Mouse (Mus musculus): ENCODE data around the gene Plpp3.

Gene Plpp3

DNA sequence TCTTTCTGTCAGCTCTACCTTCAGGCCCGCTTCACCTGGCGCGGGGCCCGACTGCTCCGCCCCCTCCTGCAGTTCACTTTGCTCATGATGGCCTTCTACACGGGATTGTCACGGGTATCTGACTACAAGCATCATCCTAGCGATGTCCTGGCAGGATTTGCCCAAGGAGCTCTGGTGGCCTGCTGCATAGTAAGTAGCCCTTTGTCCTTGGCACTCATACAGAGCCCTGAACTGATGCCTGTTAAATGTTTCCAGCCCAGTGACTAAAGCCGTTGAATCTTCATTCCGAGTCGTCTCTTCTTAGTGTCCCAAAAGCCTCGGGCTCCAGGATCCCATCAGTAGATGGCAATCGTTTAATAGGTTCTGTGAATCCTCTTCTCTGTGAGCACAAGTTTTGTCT is 62.2 kb downstream of the Plpp3 start:
- no peak for DNase-seq (ENCODE audit: low read depth)

GRCm38 (mm10) chr4:105220849-105221248 is 63.7 kb downstream of the Plpp3 start:
- DNase-seq (ENCODE audit: low read depth), result no peak

DNA sequence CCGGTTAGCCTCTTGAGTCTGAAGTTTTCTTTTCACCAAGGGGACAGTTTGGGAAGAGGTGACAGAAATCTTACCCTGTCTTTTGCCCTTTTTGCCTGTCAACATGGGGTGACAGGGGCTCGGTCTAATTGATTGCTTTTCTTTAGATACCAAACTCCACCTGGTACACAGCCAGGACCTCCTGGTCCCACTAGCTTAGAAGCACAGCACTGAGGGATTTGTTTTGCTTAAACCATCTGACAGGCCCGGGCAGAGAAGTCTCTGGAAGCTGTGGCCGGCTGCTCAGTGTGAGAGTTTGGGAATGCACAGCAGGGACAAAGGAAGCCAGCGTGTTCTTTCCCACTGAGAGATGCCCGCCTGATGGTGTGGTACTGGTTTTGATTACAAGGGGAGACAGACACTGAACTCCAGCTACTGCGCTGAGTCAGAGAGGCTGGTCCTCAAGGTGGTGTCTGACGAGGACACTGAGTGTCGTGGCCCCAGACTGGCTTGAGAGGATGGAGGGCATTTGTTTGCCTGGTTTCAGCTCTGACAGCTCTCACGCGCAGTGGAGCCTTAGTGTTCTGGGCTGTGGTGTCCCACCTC is 64.2 kb downstream of the Plpp3 start:
- no peak for DNase-seq (ENCODE audit: low read depth)

DNA sequence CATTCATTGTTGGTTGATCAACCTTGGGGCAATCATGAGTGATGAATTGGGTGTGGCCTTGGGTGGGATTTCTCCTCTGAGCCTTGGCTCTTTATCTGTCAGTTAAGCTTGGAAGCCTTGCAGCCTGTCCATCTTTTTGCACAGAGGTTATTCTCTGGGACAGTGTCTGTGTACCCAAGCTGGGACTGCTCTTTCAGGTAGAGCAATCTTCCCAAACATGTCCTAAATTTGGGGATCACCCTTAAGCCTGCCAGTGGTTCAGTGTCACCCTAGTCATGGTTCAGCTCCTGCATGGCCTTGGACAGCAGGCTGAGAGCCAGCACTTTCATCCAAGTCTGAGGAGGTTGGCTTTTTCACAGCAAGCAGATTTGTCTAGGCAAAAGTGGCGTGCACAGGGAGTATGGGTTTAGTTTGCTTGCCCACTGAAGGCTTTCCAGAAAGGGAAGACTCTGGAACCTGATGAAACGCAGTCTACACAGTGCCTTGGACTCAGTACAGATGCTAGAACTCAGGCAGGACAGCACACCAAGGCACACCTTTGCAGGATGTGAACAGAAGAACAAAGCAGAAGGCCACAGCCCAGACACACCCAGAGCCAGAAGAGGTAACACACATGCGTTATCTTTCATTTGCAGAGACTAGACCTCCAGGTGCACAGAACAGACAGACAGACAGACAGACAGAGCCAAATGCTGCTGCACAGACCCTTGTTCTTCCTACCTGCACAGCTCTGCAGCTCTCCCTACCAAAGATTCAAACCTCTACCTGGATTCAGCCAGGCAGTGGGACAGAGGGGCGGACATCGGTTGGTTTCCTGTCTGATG is 66.2 kb downstream of the Plpp3 start:
- DNase-seq (ENCODE audit: low read depth), result no peak

- no peak for DNase-seq (ENCODE audit: low read depth)
Observed at GRCm38 (mm10) chr4:105223925-105224300, 66.8 kb downstream of the Plpp3 start.

DNA sequence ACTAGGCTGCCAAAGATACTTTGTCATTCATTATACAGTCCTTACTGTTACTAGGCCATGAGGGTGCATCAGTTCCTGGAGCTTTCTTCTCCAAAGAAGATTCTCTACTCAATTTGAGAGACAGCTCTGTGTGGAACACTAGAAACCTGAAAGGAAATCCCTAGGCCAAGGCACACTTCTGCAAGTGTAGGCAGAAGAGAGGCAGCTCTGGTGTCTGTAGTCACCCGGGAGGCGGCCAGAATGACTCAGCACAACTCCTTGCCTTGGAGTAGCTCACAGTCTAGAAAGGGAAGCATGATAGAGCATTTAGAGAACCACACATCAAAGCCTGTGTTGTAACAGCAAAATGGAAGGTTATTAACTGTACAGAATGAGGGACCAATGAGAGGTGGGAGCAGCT is 68.4 kb downstream of the Plpp3 start:
- DNase-seq (ENCODE audit: low read depth), result peak; percentile 38

- no peak for DNase-seq (ENCODE audit: low read depth)
Observed at GRCm38 (mm10) chr4:105226351-105226750, 69.2 kb downstream of the Plpp3 start.

GRCm38 (mm10) chr4:105230127-105230526 is 73.0 kb downstream of the Plpp3 start:
- no peak for DNase-seq (ENCODE audit: low read depth)

- no peak for DNase-seq (ENCODE audit: low read depth)
Observed at GRCm38 (mm10) chr4:105240233-105240632, 83.1 kb downstream of the Plpp3 start.

- DNase-seq (ENCODE audit: low read depth), result no peak
Observed at GRCm38 (mm10) chr4:105244931-105245330, 87.8 kb downstream of the Plpp3 start.

DNA sequence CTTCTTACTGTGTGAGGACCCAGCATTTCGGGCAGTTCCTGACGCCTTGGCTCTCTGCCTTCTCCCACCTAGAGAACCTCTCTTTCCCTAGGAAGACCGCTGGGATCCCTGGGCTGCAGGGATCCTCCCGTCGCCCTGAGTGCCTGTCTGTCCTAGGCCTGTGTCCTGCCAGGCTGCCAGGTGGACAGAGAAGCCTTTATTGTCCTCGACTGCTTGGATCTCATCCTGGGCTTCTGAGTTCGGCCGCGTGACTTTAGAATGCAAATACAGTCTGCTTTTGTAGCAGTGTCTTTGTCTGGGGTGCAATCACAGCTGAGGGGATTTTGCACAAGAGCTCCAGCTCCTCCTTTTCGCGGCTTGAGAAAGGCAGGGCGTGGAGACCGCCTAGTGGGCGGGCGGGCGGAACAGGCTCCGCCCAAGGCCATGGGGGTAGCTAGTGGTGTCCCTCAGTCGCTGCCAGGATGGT is 88.4 kb downstream of the Plpp3 start:
- DNase-seq (ENCODE audit: low read depth), result no peak

DNA sequence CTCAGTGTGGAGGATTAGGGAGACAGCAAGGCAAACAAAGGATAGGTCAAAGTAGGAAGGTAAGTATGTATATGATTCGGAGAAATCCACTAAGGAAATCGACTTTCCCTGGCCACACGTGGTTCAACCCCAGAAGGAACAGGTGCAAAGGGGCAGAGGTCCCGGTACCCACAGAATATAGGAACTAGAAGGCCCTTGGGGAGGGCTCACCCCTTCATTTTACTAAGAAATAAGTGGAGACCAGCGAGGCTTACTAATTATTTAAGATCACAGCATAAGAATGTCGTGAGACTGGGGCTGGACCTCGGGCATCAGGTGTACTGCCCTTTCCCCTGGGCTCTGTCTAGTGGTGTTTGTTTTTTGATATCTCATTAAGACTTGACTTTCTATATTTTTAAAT is 89.2 kb downstream of the Plpp3 start:
- no peak for DNase-seq (ENCODE audit: low read depth)

DNA sequence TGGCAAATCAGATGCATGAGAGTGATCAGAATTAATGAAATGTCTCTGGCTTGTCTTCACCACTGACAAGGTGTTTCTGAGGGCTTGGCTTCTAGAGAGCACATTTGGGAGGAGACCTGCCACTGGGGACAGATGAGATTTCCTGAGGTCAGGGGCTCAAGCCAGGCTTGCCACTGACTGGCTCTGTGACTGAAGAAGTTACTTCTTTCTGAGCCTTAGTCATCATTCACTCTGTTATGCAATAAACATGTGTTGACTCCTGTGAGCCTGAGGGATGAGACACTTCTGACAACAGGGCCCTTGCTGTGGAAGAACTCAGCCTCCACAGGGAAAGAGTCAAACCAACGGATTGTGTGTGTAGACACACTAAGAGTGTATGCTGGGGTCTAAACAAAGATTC is 91.0 kb downstream of the Plpp3 start:
- DNase-seq (ENCODE audit: low read depth), result no peak

GRCm38 (mm10) chr4:105249283-105249682 is 92.1 kb downstream of the Plpp3 start:
- DNase-seq (ENCODE audit: low read depth), result no peak

DNA sequence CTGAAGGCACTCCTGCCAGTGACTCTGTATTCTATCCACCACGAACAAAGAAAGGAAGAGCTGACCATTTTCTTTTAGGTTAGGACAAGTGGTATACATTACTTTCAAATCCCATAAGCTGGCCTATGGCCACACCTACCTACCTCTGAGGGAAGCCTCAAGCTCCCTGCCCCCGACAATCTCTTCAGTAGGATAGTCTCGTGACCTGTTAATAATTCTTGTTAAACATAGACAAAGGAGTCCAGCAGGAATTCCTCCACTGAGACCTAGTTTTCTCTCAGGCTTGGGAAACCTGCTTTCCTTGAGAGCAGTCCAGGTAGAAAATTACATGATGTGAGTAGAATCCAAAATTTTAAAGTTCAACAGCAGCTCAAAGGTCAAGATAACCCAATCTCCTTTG is 93.8 kb downstream of the Plpp3 start:
- DNase-seq (ENCODE audit: low read depth), result no peak

DNA sequence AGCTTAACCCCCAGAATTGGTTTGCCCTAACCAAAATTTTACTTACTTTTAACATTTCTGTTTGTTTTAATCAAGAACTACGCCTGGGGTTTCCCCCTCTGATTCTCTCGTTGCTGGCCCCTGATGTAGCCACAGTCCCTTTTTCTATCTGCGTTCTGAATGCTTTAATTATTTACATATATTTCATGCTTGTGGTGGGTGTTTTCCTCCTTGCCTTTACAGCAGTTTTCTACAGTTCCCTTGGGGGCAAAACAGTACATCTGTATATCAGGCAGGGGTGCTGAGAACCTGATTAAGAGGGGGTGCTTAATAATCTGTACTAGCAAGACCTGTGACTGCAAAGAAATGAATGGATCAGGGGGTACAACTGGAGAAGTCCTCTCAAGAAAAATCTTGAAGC is 94.9 kb downstream of the Plpp3 start:
- DNase-seq (ENCODE audit: low read depth), result no peak

DNA sequence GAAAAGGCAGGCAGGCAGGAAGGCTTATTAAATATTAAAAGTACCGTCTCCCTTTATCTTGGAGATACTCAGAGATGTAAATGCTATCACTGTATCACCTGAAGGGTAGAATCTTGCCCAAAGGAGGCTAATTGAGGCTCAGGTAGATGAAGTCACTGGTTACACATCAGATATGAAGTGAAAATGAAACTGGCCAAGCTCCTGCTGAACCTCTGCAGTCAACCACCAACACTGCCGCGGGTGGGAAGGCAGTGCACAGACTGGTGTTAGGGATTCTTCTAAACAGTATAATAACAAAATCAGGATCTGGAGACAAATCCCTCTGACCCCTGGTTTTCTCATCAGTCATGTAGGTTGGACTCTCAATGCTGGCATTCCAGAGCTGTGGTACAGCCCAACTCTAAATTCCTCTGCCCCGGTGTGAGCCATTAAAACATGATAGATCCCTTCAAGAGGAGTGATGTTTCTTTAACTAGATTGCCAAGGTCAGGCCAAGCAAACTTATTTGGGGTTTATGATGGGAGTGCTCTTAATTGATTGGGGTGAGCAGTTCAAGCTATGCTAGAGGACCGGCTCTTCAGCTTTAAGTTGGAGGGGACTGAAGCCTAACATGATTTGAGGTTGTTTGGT is 95.5 kb downstream of the Plpp3 start:
- no peak for DNase-seq (ENCODE audit: low read depth)

GRCm38 (mm10) chr4:105253453-105254341 is 96.5 kb downstream of the Plpp3 start:
- no peak for DNase-seq (ENCODE audit: low read depth)

GRCm38 (mm10) chr4:105254365-105254764 is 97.2 kb downstream of the Plpp3 start:
- DNase-seq (ENCODE audit: low read depth), result no peak

GRCm38 (mm10) chr4:105255185-105255584 is 98.0 kb downstream of the Plpp3 start:
- no peak for DNase-seq (ENCODE audit: low read depth)

DNA sequence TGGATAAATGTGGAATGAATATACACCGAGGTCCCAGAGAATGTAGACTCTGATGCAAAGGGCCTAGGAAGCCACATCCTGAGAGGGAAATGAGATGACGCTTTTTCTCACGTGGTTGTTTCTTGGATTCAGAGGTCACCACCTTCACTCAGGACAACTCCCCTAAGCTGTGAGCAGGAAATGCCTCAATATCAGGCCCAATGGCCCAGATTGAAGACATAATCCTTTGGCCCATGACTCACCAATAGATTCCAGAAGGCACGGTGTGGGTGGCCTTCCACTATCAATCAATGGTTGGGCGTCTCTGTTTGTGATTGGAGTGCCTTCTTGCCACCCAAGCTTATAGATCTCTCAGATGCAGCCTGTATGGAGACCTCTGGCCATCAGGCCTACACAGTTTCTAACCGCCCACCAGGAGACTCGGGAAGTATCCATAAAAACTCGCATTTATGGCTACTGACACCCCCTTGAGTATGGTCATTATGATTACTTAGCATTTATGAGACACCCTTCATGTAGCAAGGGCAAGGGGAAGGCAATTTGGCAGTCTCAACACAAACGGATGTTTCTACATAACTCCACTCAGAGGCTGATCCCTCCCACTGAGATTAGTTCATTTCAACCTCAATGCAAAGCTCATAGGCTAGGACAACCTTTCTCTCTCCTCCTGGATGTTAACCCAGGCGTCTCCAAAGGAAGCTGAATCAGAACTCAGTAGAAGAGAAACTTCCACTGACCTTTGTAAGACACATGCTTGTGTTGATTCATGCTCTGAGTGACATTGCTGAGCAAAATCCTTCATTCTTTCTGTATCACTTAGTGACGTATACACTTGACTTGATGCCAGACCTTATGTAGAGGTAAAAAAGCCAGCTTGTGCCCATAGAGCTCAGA is 100.8 kb downstream of the Plpp3 start:
- no peak for DNase-seq (ENCODE audit: low read depth)

Measured in c-Kit-positive CD71-negative TER-119-negative erythroid progenitor cells, embryonic 14.5 days (primary cell).